Mouse (Mus musculus) stomach, embryonic 14.5 days (tissue): ENCODE measurements at regions not wholly inside any gene's neighbourhood (a gene's known extent, or its start where the extent isn't known, plus 50 kb on each side); places are given as distances from the start of the nearest gene placed in this dataset.

Experiments used
- ATAC-seq: fragments of 200-750 bp; cut with Nextera tagmentation; 2 replicates; pipeline ENCODE4 v1.8.0; 2017; ENCODE audit warnings: low read depth, moderate TSS enrichment; ENCODE audit not compliant: insufficient number of reproducible peaks, insufficient read depth, low FRiP score
- H3K27ac ChIP-seq: fragments of 300-500 bp; sonication (generic); 2 replicates; pipeline ENCODE4 v1.5.1; 2014; ENCODE audit warnings: mild to moderate bottlenecking, low read length, moderate library complexity, mixed read lengths
- H3K27me3 ChIP-seq: fragments of 300-500 bp; sonication (generic); 2 replicates; pipeline ENCODE4 v1.6.1; 2014; ENCODE audit warnings: low read length, control low read depth, mixed read lengths; ENCODE audit not compliant: control insufficient read depth, insufficient read depth
- H3K36me3 ChIP-seq: fragments of 300-500 bp; sonication (generic); 2 replicates; pipeline ENCODE4 v1.6.1; 2014; ENCODE audit warnings: mild to moderate bottlenecking, control low read depth, low read length, moderate library complexity, mixed read lengths; ENCODE audit not compliant: control insufficient read depth, insufficient read depth
- H3K4me1 ChIP-seq: fragments of 300-500 bp; sonication (generic); 2 replicates; pipeline ENCODE4 v1.6.1; 2014; ENCODE audit warnings: low read length, control low read depth, mixed read lengths; ENCODE audit not compliant: control insufficient read depth, insufficient read depth
- H3K4me2 ChIP-seq: fragments of 300-500 bp; sonication (generic); replicated peaks from 2 replicates; pipeline ENCODE4 v1.6.1; 2014; ENCODE audit warnings: low read depth, low read length, control low read depth
- H3K4me3 ChIP-seq: fragments of 300-500 bp; sonication (generic); 2 replicates; pipeline ENCODE4 v1.5.1; 2014; ENCODE audit warnings: low read depth, low read length, control low read depth
- H3K9ac ChIP-seq: fragments of 300-500 bp; sonication (generic); replicated peaks from 2 replicates; pipeline ENCODE4 v1.6.1; 2014; ENCODE audit warnings: low read depth, mild to moderate bottlenecking, control low read depth, low read length, moderate library complexity, mixed read lengths
- H3K9me3 ChIP-seq: fragments of 300-500 bp; sonication (generic); 2 replicates; pipeline ENCODE4 v1.6.1; 2016; ENCODE audit warnings: low read depth, low read length, control low read depth; ENCODE audit not compliant: control insufficient read depth
- WGBS: fragments of 180-500 bp; shearing (Covaris S2); extraction: QIAGEN DNeasy Blood & Tissue Kit; methylation state at CpG from one replicate; pipeline ENCODE4 v1.1.7; 2014; 5-methylcytosine and 5-hydroxymethylcytosine counted together

- 32% methylated on average over 8 of the region's 8 CpGs for WGBS
- H3K4me2 ChIP-seq = no peak overlapping the region
- no peak overlapping the region for H3K27ac ChIP-seq
- H3K9ac ChIP-seq = no peak overlapping the region
- no peaks in the 10 kb centered on the region for H3K36me3 ChIP-seq
- H3K4me3 ChIP-seq = no peak overlapping the region
- peaks cover 4% of the 10 kb centered on the region; the same call in 1 of the 2 replicates for H3K4me1 ChIP-seq
- ATAC-seq = no peak
- no peaks in the 10 kb centered on the region for H3K27me3 ChIP-seq
- no peaks in the 10 kb centered on the region for H3K9me3 ChIP-seq
Measured at GRCm38 (mm10) chr15:40018792-40019151, 115.4 kb upstream of the 9330182O14Rik start.

GRCm38 (mm10) chr15:40019226-40019625 is 114.9 kb upstream of the 9330182O14Rik start:
- ATAC-seq = no peak
- no peak overlapping the region for H3K9ac ChIP-seq
- no peak overlapping the region for H3K4me2 ChIP-seq
- no peak overlapping the region for H3K4me3 ChIP-seq
- no peaks in the 10 kb centered on the region for H3K36me3 ChIP-seq
- no peak overlapping the region for H3K27ac ChIP-seq
- peaks cover 4% of the 10 kb centered on the region; the same call in 1 of the 2 replicates for H3K4me1 ChIP-seq
- no peaks in the 10 kb centered on the region for H3K27me3 ChIP-seq
- WGBS = 62% methylated on average over 8 of the region's 8 CpGs
- no peaks in the 10 kb centered on the region for H3K9me3 ChIP-seq

- H3K27me3 ChIP-seq = no peaks in the 10 kb centered on the region
- no peak overlapping the region for H3K4me3 ChIP-seq
- no peaks in the 10 kb centered on the region for H3K36me3 ChIP-seq
- H3K9ac ChIP-seq = no peak overlapping the region
- H3K4me1 ChIP-seq = peaks cover 4% of the 10 kb centered on the region; the same call in 1 of the 2 replicates
- no peak for ATAC-seq
- no peak overlapping the region for H3K4me2 ChIP-seq
- no peaks in the 10 kb centered on the region for H3K9me3 ChIP-seq
- no peak overlapping the region for H3K27ac ChIP-seq
Measured at GRCm38 (mm10) chr15:40020097-40020496, 114.1 kb upstream of the 9330182O14Rik start.

- WGBS = 91% methylated on average over 3 of the region's 3 CpGs
Measured at GRCm38 (mm10) chr15:40020646-40021045, 113.5 kb upstream of the 9330182O14Rik start.

GRCm38 (mm10) chr15:40023195-40023594 is 111.0 kb upstream of the 9330182O14Rik start:
- Histone ChIP-seq H3K4me2 (no peak overlapping the region), H3K4me3 (no peak overlapping the region), H3K9me3 (no peaks in the 10 kb centered on the region), H3K9ac (no peak overlapping the region), H3K4me1 (peaks cover 4% of the 10 kb centered on the region; the same call in 1 of the 2 replicates), H3K27ac (no peak overlapping the region), H3K36me3 (no peaks in the 10 kb centered on the region), H3K27me3 (no peaks in the 10 kb centered on the region)
- WGBS = 96% methylated on average over 3 of the region's 3 CpGs
- no peak for ATAC-seq

More at GRCm38 (mm10) chr15:40020646-40021045, 113.5 kb upstream of the 9330182O14Rik start:
- no peak overlapping the region for H3K9ac ChIP-seq
- no peak overlapping the region for H3K27ac ChIP-seq
- no peaks in the 10 kb centered on the region for H3K9me3 ChIP-seq
- peaks cover 4% of the 10 kb centered on the region; the same call in 1 of the 2 replicates for H3K4me1 ChIP-seq
- no peak overlapping the region for H3K4me3 ChIP-seq
- no peak overlapping the region for H3K4me2 ChIP-seq
- no peak for ATAC-seq
- no peaks in the 10 kb centered on the region for H3K36me3 ChIP-seq
- H3K27me3 ChIP-seq = no peaks in the 10 kb centered on the region

GRCm38 (mm10) chr15:40032088-40032487 is 102.1 kb upstream of the 9330182O14Rik start:
- H3K9me3 ChIP-seq = no peaks in the 10 kb centered on the region
- ATAC-seq = no peak
- H3K36me3 ChIP-seq = no peaks in the 10 kb centered on the region
- no peak overlapping the region for H3K27ac ChIP-seq
- no peak overlapping the region for H3K4me2 ChIP-seq
- H3K9ac ChIP-seq = no peak overlapping the region
- no peaks in the 10 kb centered on the region for H3K27me3 ChIP-seq
- no peak overlapping the region for H3K4me3 ChIP-seq
- H3K4me1 ChIP-seq = no peaks in the 10 kb centered on the region

GRCm38 (mm10) chr15:40036181-40036580 is 98.0 kb upstream of the 9330182O14Rik start:
- Histone ChIP-seq H3K27me3 (no peaks in the 10 kb centered on the region), H3K36me3 (no peaks in the 10 kb centered on the region), H3K9me3 (no peaks in the 10 kb centered on the region), H3K9ac (no peak overlapping the region), H3K4me1 (no peaks in the 10 kb centered on the region), H3K4me3 (no peak overlapping the region), H3K4me2 (no peak overlapping the region), H3K27ac (no peak overlapping the region)
- ATAC-seq = no peak
- WGBS = 79% methylated on average over 1 of the region's 1 CpGs

GRCm38 (mm10) chr15:40037266-40037665 is 96.9 kb upstream of the 9330182O14Rik start:
- H3K9me3 ChIP-seq = no peaks in the 10 kb centered on the region
- 44% methylated on average over 7 of the region's 7 CpGs for WGBS
- no peak overlapping the region for H3K4me3 ChIP-seq
- no peak overlapping the region for H3K4me2 ChIP-seq
- no peak for ATAC-seq
- no peak overlapping the region for H3K9ac ChIP-seq
- H3K4me1 ChIP-seq = no peaks in the 10 kb centered on the region
- H3K27me3 ChIP-seq = no peaks in the 10 kb centered on the region
- no peak overlapping the region for H3K27ac ChIP-seq
- H3K36me3 ChIP-seq = no peaks in the 10 kb centered on the region

- no peak overlapping the region for H3K9ac ChIP-seq
- no peak overlapping the region for H3K4me2 ChIP-seq
- no peaks in the 10 kb centered on the region for H3K27me3 ChIP-seq
- 44% methylated on average over 5 of the region's 5 CpGs for WGBS
- H3K9me3 ChIP-seq = no peaks in the 10 kb centered on the region
- H3K4me1 ChIP-seq = no peaks in the 10 kb centered on the region
- H3K4me3 ChIP-seq = no peak overlapping the region
- H3K27ac ChIP-seq = no peak overlapping the region
- H3K36me3 ChIP-seq = no peaks in the 10 kb centered on the region
- no peak for ATAC-seq
Measured at GRCm38 (mm10) chr15:40046219-40046618, 87.9 kb upstream of the 9330182O14Rik start.
